Mouse (Mus musculus) kidney, postnatal 14 days (tissue): ENCODE results near the gene 1700028J19Rik.
"Not testable (repeated sequence)": the region's sequence is repeated elsewhere in the genome, so short reads cannot be mapped to it uniquely, and the experiment has no call there.

Source experiments
- DNase-seq: peaks from one replicate; pipeline ENCODE4 v3.0.0; 2022; ENCODE audit warnings: mixed read lengths

The 1700028J19Rik gene

DNA sequence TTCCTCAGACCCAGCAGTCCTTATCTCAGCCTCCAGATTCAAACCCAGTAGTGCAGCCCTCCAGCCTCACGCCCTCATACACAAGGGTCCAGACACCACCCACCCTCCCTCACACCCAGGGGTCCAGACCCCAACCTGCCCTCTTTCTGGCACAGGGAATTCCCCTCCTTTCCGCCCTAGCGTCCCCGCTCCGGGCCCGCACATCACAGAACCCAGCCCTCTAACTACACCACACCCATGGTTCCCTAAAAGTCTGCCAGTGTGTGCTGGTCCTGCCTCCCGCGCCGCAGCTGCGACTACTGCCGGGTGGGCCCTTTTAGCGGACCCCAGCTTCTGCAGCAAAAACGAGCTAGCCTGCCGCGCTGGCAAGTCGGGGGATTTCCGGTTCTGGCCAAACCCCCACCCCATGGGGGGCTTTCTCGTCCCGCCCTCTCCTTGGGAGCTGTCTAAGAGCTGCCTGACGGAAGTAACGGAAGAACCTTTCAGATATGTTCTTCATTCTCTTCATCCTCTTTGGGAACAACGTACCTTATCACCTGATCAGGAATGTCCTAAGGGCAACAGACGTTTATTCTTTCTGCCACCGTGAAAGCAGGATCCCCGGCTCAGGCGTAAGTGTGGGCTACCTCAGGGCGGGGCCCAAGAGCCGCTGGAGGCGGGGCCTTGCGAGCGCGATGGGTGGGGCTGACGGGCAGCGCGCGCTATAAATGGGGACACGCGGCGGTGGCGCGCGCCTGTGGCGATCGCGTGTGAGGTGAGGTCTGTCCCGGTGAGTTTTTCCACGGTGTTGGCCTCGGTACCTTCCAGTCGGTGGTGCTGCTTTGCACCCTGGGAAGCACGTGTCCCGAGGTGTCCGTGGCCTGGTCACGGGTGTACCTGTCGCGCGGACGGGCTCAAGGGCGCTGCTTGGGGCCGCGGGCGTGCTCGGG lies at the start of gene 1700028J19Rik, which contains the start of gene 2410002F23Rik:
1700028J19Rik (minus strand) TSS at position 641 of the 929 bp plus-strand sequence.
2410002F23Rik (plus strand) TSS at position 668 of the 929 bp plus-strand sequence.
- peak; percentile 93 for DNase-seq

DNA sequence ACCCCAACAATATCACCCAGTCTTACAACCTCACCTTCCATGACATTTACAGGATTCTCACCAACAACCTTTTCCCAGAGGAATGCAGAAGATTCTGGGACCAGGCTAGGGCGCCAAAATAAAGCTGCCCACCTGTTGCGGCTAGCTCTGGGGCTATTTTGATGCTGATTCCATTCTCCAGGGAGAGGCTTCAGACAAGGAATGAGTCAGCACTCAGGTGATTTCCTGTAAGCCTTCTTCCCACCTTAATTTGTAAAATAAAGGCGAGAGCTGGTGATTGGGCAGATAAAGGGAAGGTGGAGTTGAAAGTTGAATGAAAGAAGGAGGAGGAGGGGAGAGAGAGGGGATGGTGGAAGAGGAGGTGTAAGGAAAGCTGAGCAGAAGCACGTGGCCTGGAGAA lies 44.9 kb upstream of the 1700028J19Rik start:
- DNase-seq = no peak

DNA sequence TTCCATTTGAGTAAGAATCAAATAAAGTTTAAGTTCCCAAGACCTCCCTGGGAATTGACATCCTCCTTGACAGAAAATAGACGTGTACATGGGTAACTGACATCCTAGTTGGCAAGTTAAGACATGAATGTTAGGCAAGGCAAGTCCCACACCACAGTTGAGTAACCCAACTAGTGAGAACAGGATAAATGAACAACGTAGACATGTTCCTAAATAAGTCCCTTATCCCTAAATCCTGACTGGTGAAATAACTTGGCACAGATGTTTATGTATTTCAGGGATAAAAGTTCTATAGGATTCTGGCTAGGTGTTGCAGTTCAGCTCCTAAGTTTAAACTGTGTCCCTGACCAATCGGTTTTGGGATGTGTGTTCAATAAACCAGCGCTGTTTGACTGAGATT lies 44.5 kb upstream of the 1700028J19Rik start:
- DNase-seq = no peak

DNA sequence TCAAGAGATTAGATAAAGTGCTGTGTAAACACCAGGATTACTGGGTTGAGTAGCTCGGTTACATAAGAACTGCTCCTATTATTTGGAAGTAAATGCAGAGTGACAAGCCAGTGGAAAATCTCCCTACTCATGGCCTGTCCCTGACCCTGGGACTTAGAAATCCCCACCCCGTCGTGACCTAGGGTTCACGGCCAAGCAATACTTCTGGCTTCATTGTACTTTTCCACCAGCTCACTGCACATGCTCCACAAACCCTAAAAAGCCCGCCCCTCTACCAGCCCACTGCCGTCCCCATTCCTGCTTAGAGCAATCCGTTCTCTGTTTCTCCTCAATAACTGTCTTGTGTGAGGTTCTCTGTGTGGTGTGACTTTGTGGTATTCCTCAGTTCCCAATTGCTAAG lies 41.3 kb upstream of the 1700028J19Rik start:
- DNase-seq = no peak

- DNase-seq = no peak
Observed at GRCm38 (mm10) chr7:44281586-44281985, 35.1 kb upstream of the 1700028J19Rik start.

GRCm38 (mm10) chr7:44280959-44281358 lies 34.5 kb upstream of the 1700028J19Rik start:
- no peak for DNase-seq

DNA sequence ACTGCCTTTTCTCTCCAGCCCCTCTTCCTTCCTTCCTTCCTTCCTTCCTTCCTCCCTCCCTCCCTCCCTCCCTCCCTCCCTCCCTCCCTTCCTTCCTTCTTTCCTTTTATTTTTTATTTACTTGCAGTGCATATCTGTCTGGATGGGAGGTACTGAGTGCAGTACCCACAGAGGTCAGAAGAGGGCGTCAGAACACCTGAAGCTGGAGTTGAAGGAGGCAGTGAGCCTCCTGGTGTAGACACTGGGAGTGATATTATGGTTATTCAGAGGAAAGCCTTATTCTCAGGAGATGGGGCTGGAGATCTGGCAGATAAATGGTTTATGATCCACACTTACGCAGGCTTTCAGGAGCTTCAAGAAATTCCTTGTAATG lies 30.7 kb upstream of the 1700028J19Rik start:
- DNase-seq = no peak

DNA sequence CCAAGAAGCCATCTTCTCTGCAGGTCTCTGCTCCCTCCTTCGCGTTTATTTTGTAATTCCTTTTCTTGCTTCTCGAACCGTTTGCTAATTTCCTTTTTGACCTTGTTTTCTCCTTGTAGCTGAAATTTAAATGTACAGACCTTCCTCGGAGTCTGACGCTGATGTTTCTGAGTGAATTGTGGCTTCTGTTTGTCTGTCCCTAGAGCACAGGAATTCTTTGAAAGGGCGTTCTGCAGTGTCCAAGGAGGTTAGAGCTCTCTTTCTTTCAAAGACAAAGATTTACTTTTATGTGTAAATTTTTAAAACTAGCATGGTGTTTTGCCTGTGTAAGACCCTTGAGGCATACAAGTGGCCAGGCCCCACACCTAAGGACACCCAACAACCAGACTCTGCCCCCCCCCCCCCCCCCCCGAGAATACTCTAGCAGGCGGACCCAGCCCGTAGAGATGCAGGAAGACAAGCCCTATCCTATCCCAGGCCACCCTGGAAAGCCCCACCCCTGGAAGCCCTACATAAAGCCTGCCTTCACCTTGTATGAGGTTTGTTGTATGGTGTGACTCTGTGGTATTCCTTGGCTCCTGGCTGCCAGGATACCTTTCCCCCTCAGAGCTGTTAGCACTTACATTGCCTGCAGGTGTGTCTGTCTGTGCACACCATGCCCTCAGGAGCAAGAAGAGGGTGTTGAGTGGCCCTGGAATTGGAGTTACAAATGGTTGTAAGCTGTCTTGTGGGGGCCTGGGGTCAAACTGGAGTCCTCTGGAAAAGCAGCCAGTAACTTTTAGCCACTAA lies 30.2 kb upstream of the 1700028J19Rik start:
- no peak for DNase-seq

DNA sequence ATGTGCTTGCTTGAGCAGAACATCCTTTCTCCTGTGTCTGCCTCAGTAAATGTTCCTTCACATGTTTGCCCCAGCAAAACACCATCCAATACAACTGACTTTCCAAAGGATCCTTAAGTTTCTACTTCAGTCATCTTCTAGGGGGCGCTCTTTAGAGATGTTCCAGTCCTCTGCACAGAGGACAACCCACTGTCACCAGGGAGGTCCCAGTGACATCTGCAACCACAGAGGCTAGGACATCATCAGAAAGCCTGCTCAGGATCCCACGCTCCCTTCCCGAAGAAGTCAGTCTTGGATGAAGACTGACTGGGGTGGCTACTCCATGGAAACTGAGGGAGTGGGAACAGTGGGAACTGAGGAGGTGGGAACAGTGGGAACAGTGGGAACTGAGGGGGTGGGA lies 29.1 kb upstream of the 1700028J19Rik start:
- DNase-seq = no peak

DNA sequence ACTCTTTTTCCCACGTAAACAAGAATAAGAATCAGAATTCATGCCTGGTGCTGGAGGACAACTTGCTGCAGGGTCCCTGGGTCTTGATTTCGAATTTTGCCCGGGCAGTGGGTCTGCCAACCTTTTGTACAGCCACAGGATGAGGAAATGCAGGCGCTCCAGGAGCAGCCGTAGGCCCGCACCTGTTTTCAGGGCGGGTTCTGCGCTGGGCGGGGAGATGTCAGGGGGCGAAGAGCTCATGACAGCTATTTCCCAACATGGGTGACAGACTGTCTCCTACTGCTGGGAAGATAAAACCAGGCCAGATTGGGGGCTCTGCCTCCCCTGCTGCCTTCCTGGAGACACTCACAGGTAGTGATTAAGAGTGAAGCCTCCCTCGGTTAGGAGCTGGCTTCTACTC lies 27.6 kb upstream of the 1700028J19Rik start:
- DNase-seq = no peak

GRCm38 (mm10) chr7:44273446-44273845 lies 27.0 kb upstream of the 1700028J19Rik start:
- no peak for DNase-seq

GRCm38 (mm10) chr7:44272546-44272945 lies 26.1 kb upstream of the 1700028J19Rik start:
- no peak for DNase-seq

DNA sequence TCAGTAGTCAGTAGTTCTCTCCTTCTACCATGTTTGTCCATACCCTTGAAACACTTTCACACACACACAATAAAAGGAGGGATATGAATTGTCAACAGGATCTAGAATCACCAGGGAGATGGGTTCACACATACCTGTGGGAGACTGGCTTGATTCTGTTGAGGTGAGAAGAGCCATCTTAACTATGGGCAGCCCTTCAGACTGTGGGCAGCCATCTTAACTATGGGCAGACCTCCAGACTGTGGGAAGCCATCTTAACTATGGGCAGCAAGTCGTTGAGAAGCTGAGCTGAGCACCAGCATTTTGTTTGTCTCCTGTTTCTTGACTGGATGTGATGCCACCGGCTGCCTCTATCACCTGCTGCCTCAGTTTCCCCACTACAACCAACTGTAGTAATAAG lies 24.8 kb upstream of the 1700028J19Rik start:
- DNase-seq = no peak

DNA sequence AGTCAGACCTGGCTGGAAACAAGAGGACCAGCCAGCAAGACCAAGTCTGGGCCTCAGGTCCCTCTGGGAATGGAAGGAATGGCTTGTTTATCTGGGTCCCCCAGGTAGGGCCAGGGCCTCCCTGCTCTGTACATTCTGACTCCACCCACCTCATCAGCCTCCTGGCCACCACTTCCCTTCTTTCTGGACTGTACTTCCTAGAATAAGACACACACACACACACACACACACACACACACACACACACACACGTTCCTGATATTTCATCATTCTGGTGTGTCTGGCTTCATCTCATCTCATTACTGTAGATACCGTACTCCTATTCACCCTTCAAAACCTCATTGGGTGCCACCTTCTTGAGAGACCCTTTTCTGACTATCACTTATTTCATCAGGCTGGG lies 22.9 kb upstream of the 1700028J19Rik start:
- DNase-seq = no peak

DNA sequence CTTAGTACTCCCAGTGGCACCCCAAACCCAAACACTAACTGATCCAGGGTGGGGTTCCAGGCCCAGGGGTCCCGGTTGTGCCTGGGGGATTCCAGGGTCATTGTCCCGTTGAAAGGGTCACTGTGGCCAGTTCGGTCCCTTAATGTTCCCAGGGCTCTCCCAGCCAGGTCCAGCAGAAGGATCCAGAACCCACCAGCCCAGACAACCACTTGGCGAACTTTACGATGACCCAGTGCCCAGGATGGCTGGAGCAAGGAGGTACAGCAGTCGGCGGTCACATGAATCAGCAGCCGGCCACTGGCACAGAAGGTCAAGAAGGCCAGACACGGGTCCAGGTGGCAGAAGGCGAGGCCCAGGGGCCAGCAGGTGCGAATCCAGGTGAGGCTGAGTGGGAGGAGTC lies 21.6 kb upstream of the 1700028J19Rik start:
- DNase-seq = no peak

DNA sequence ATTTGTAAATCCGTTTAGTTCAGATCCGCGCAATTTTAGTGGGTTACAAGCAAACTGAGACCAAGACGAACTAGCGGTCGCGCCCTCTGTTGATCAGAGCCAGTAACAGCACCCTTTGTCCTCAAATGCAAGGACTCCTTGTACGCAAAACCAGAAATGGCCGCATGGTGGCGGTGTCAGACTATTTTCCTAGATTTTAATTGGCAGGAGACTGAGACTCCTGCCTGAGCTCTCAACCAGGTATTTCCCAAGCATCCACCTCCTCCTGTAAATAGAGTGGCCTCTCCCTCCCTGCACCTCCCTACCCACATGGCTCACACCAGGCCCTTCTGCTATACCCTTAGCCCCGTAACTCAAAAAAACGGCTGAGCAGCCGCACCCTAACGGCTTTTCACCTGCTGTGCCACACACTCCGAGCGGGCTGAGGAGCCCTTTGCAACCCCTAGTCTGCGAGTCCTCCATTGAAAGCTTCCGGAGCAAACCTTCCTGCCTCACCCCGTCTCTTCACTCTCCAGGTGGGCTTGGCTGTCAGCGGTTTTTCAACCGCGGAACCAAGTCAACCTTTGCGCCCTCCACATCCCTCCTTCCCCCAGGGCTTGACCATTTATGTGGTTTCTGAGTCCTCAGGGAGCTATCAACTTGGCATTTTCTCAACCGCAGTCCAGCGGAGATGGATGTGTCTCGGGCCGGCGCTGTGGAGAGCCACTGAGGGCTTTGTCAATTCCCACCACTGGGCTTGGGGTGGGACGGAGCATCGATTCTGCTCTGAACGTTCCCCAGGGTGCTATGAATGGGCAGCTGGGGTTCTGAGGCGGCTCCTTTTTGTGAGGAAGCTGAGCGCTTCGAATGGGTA lies 16.5 kb upstream of the 1700028J19Rik start:
- peak; percentile 93 for DNase-seq

DNA sequence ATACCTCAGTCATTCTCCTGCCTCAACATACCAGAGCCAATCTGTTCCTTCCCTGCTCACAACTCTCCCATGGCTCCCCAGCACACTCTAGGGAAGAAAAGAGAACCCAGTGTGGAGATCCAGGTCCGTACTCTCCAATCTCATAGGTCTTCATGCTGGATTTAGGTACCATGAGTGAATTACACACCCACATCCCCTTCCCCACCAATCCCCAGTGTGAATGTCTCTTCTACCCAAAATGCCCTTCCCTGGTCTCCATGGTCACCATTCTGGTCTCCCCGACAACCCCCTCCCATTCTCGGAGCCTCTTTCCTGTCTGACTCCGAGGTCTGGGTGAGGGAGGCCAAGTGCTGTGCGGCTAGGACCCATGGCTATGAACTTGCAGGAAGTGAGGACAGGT lies 14.7 kb upstream of the 1700028J19Rik start, which contains the start of gene Gm15517:
Gm15517 (plus strand) TSS at position 301 of the 400 bp plus-strand sequence.
- DNase-seq = no peak

- no peak for DNase-seq
Observed at GRCm38 (mm10) chr7:44260410-44260809, 13.9 kb upstream of the 1700028J19Rik start.

DNA sequence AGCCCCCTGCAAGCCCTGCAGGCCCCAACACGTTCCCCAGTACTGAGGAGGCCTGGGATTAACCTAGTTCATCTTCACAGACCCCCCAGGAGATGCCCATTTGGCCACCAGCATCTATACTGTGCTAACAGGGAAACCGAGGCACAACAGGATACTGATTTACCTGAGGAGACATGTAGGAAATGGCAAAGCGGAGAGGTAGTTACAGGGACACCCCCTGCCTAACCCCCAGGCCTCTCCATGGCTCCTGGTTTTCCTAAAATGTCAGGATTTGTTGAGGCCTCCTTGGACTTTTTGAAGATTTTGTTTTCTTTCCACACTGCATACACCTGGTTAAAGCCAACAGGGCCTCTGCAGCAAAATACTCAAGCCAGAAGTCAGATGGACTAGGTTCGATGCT lies 10.8 kb upstream of the 1700028J19Rik start, which contains the start of gene Acp4:
Acp4 (minus strand) TSS at position 101 of the 400 bp plus-strand sequence.
- no peak for DNase-seq

DNA sequence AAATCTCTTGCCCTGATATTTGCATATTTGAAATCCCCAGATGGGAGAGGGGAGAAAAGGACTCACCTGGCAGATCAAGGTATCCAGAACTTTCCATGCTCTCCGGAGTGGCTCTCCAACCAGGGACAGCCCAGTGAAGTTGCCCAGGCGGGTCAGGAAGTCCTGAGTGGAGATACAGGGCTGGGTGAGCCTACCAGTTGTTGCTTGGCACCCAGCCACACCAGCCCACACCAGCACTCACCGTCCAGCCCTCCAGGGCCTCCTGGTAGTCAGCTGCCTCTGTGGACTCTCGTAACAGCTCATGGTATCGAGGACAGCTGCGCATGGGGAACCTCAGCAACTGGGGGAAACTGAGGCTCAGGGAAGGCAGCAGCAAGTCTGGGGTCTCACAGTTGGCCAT lies 8.4 kb upstream of the 1700028J19Rik start:
- DNase-seq = no peak

- DNase-seq = no peak
Observed at GRCm38 (mm10) chr7:44253023-44253616, 6.6 kb upstream of the 1700028J19Rik start.

GRCm38 (mm10) chr7:44250732-44251275 lies 4.3 kb upstream of the 1700028J19Rik start:
- not testable (repeated sequence) for DNase-seq
